Mouse (Mus musculus) embryo, embryonic 9.5 days (tissue): ENCODE data around the gene Cyp2c69.
"Not testable (repeated sequence)": the region's sequence is repeated elsewhere in the genome, so short reads cannot be mapped to it uniquely, and the experiment has no call there.

Experiments
- DNase-seq: peaks from one replicate; pipeline ENCODE4 v3.0.0-alpha.2; 2017; ENCODE audit errors: extremely low spot score

Gene Cyp2c69

DNA sequence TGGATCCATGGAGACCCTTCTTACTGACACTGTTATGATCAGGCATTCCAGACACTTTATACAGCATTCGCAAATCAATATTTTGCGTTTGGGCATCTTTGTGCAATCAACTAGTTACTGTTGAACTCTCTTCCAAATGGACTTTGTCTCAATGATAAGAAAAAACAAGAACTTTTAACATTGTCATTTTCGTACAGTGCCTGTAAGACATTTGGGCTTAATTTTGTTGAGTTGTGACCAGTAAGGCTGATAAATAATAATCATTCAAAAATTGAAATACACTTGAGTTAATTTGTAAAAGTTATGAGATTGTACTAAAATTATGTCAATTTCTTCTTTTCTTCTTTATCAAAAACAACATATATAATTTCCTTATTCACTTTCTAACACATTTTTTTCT, at the start of gene Cyp2c69:
Gene Cyp2c69, minus strand, starts transcription at position 101 of the 400 bp plus-strand sequence.
- not testable (repeated sequence) for DNase-seq

DNA sequence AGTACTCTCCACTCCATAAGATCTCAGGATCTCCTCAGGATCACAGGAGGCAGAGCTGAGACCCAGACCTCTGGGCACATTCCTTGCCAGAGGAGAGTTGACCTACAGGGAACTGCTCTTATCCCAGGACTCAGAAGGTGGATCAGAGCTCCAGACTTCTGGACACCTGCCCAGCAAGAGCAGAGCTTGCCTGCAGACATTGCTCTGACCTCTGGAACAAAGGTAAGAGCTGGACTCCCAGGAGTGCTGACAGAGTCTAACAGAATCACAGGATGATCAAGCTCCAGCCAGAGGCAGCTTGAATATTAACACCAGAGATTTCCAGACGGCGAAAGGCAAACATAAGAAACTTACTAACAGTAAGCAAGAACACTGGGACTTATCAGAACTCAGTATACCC, 48.8 kb upstream of the Cyp2c69 start:
- DNase-seq: no peak

DNA sequence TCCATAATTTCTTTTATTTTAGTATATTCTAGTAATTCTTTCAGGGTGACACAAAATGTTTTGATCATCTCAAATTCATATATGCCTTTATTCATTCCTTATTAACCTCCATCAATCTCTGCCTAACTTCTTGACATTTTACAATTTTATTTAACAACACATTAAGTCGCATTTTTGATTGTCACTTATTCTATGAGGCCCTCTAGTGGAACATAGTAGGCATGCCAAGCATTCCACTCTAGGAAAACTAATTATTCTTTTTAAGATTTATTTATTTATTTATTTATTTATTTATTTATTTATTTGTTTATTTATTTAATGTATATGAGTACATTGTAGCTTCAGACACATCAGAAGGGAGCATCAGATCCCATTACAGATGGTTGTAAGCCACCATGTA, 43.4 kb upstream of the Cyp2c69 start:
- no peak for DNase-seq

DNA sequence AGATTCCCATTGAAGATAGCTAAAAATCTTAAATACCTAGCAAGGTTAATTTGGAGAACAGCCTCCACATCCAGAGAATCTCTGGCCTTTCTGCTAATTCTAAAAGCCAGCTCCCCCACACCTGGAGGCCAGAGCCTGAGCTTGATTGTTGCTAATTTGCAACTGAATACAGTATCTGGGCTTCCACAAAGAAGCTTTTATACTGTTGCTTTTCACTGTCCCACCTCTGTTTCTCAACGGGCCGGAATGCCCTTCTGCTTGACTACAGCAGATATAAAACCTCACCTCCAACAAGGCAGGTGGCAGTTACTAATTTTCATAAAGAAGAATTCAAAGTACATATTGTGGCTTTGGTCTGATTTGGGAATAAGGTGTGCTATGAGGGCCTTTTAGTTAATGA, 15.1 kb upstream of the Cyp2c69 start:
- no peak for DNase-seq

DNA sequence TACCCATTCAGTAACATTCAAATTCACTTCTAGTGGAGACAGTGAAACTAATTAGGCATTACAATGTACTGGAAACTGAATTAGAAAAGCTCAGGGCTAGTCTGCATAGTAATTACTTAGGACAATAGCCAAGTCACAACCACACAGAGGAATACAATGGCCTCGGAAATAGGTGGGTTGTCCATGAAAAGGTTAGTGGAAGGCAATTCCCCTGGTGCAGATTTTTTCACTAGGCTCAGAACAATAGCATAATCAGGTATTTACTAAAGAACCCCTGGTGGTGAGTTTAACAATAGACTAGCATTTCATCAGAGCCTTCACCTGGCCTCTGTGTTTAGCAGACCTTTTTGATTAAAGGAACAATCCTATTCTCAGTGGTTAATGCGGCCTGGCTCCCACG, 3.5 kb upstream of the Cyp2c69 start:
- not testable (repeated sequence) for DNase-seq

DNA sequence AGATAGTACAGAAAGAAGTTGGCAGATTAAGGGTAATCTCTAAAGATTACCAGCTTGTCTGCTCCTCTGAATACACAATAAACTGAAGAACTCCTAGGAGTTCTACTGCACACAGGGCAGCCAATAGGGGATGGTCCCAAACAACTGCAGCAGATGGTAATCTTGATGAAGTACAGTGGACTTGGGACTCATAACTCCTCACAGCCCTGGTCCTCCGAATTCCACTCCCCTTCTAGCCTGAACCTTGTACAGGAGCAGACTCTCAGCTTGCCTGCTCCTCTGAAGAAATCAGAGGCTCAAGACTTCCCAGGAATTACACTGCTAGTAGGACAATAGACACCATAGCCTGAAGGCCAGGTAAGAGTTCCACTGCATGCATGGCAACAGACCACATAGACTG, 20.5 kb downstream of the Cyp2c69 start:
- no peak for DNase-seq

DNA sequence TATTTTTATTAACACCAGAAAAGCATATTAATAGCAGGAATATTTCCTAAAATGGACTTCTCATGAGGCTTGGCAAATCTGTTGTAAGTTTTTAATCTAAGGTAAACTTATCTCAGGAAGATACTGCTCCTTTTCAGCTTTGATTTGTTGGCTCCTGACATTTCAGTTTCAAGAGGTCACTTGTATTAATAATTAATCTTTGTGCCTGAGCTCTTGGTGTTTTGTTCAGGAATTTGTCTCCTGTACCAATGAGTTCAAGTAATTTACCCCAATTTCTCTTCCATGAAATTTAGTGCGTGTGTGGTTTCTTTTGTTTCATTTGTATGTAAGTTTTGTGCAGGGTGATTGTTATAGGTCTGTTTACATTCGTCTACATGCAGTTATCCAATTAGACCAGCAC, 65.7 kb downstream of the Cyp2c69 start:
- not testable (repeated sequence) for DNase-seq

DNA sequence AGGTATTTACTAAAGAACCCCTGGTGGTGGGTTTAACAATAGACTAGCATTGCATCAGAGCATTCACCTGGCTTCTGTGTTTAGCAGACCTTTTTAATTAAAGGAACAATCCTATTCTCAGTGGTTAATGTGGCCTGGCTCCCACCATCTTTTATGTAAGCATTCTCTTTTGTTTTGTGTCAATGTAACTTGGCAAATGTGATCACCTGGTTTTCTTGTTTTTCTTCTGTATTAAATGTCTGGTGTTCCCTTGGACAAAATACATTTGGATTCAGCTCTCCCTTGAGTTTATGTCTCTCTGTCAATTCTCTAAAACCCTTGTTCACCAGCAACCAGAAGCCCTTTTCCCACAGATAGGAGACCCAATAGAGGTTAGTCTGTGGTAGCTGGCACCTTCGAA, 70.2 kb downstream of the Cyp2c69 start:
- not testable (repeated sequence) for DNase-seq

DNA sequence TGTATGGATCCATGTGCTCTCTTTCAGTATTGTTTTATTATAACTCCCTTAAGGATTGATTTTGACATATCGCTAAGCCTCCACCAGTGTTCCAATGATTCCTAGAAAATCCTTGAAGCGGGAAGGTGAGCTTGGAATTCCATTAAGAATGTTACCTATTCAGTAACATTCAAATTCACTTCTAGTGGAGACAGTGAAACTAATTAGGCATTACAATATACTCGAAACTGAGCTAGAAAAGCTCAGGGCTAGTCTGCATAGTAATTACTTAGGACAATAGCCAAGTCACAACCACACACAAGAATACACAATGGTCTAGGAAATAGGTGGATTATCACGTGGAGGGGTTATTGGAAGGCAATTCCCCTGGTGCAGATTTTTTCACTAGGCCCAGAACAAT, 70.6 kb downstream of the Cyp2c69 start:
- DNase-seq: not testable (repeated sequence)

DNA sequence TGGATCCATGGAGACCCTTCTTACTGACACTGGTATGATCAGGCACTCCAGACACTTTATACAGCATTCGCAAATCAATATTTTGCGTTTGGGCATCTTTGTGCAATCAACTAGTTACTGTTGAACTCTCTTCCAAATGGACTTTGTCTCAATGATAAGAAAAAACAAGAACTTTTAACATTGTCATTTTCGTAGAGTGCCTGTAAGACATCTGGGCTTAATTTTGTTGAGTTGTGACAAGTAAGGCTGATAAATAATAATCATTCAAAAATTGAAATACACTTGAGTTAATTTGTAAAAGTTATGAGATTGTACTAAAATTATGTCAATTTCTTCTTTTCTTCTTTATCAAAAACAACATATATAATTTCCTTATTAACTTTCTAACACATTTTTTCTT, 73.9 kb downstream of the Cyp2c69 start, which contains the start of gene Cyp2c40:
Gene Cyp2c40, minus strand, starts transcription at position 101 of the 400 bp plus-strand sequence.
- not testable (repeated sequence) for DNase-seq
